Mouse (Mus musculus) brain, embryonic 14.5 days (tissue): ENCODE results near the gene Slitrk6.

Experiments
- CTCF ChIP-seq: fragments of 200-500 bp; IDR thresholded peaks from 2 replicates; pipeline ENCODE4 v1.5.1; 2012; ENCODE audit warnings: inconsistent platforms, mild to moderate bottlenecking, moderate library complexity, borderline replicate concordance; ENCODE audit not compliant: insufficient read depth, insufficient read length; ENCODE audit errors: extremely low read depth
- POLR2A ChIP-seq: fragments of 200-500 bp; IDR thresholded peaks from 2 replicates; pipeline ENCODE4 v1.6.1; 2012; ENCODE audit warnings: mild to moderate bottlenecking, inconsistent platforms, borderline replicate concordance; ENCODE audit not compliant: poor library complexity, insufficient read depth, insufficient read length, severe bottlenecking; ENCODE audit errors: extremely low read depth

GRCm38 (mm10) chr14:110724026-110724576 is 30.8 kb downstream of the Slitrk6 start:
- no peak for TF ChIP-seq CTCF
- no peak for TF ChIP-seq POLR2A
